Mouse (Mus musculus): ENCODE measurements around the gene Dusp5.

DNA sequence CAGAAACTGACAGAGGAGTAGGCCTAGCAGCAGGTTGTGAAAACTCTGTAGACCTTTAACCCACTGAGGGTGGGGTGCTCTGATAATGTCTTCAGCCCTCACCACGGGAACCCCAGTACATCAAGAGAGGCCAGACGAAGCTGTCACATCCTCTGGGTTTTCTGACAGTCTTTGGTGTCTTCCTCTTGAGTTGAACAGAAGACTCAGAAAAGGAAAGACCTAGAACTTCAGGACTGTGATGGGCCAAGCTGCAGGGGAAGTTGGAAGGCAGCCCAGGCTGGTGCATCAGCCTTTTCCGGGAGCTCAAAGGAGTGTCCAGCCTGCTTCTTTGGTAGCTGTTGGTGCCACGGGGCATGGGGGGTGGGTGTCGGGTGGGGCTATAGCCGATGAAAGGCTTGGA, 6.5 kb downstream of the Dusp5 start:
- TF ChIP-seq CTCF (IDR thresholded peaks at IDR 0.05; ENCODE audit: low read depth, low read length) (no peak), POLR2A (IDR thresholded peaks at IDR 0.05; ENCODE audit: borderline replicate concordance, low read depth, low read length) (no peak)
